Mouse (Mus musculus) ES-E14 (cell line): ENCODE data around the gene Ube2h. TPM values are rescaled to one million over a fixed set of nuclear protein-coding genes. Genes with fewer than 3 reads are reported as not detected.

Source experiments
- DNase-seq: peaks from one replicate; pipeline ENCODE4 v3.0.0-alpha.2; 2013; ENCODE audit warnings: low read depth, low spot score
- H3K27ac ChIP-seq: 2 replicates; pipeline ENCODE4 v1.5.1; 2012; ENCODE audit warnings: low read depth, mild to moderate bottlenecking, low read length, moderate library complexity, mixed read lengths; ENCODE audit not compliant: poor library complexity, insufficient read depth, severe bottlenecking
- H3K36me3 ChIP-seq: 2 replicates; pipeline ENCODE4 v1.6.1; 2012; ENCODE audit warnings: mild to moderate bottlenecking, low read length, moderate library complexity, mixed read lengths; ENCODE audit not compliant: control insufficient read depth, poor library complexity, insufficient read depth, severe bottlenecking
- H3K4me1 ChIP-seq, 2 experiments: fragments of 150-350 bp in 1 of 2; sonication (generic) in 1 of 2; 2 replicates each; pipeline ENCODE4 v1.6.1; 2012; ENCODE audit warnings: low read length in 2 of 2, mild to moderate bottlenecking in 1 of 2, mixed read lengths in 1 of 2; ENCODE audit not compliant: control insufficient read depth in 2 of 2, insufficient read depth in 2 of 2, poor library complexity in 1 of 2
- H3K4me3 ChIP-seq, 2 experiments: fragments of 150-350 bp in 1 of 2; sonication (generic) in 1 of 2; 2 replicates each; pipeline ENCODE4 v1.5.1; 2012; ENCODE audit warnings: low read length in 2 of 2, low read depth in 1 of 2, mild to moderate bottlenecking in 1 of 2, mixed read lengths in 1 of 2; ENCODE audit not compliant: insufficient read depth in 1 of 2, poor library complexity in 1 of 2, severe bottlenecking in 1 of 2
- H3K9ac ChIP-seq: 2 replicates; pipeline ENCODE4 v1.6.1; 2012; ENCODE audit warnings: low read depth, mild to moderate bottlenecking, low read length, mixed read lengths; ENCODE audit not compliant: poor library complexity, insufficient read depth, severe bottlenecking
- H3K9me3 ChIP-seq: fragments of 150-350 bp; sonication (generic); 2 replicates; pipeline ENCODE4 v1.6.1; 2012; ENCODE audit warnings: low read depth, mild to moderate bottlenecking, low read length; ENCODE audit not compliant: control insufficient read depth, insufficient read depth
- CHD2 ChIP-seq: IDR thresholded peaks from 2 replicates; pipeline ENCODE4 v1.6.1; 2014; ENCODE audit warnings: mild to moderate bottlenecking, low read depth, low read length, inconsistent platforms
- HCFC1 ChIP-seq: IDR thresholded peaks from 2 replicates; pipeline ENCODE4 v1.6.1; 2012; ENCODE audit warnings: low read length, inconsistent platforms, borderline replicate concordance; ENCODE audit not compliant: insufficient read depth
- MAFK ChIP-seq: IDR thresholded peaks from 2 replicates; pipeline ENCODE4 v1.6.1; 2014; ENCODE audit warnings: mild to moderate bottlenecking, low read depth, low read length, inconsistent platforms; ENCODE audit not compliant: insufficient read depth
- ZC3H11A ChIP-seq: IDR thresholded peaks from 2 replicates; pipeline ENCODE4 v1.6.1; 2012; ENCODE audit warnings: low read depth, mild to moderate bottlenecking, inconsistent platforms, low read length, borderline replicate concordance
- ZNF384 ChIP-seq: IDR thresholded peaks from 2 replicates; pipeline ENCODE4 v1.6.1; 2012; ENCODE audit warnings: low read depth, low read length, inconsistent platforms
- in situ Hi-C, 2 experiments: fragments of 600-800 bp; cut with MboI; formaldehyde crosslinking; loops; one replicate each; pipeline ENCODE4 v1.15.1; 2025; ENCODE audit warnings: low sequenced_read_pairs in 2 of 2, inconsistent platforms in 1 of 2; ENCODE audit not compliant: unreplicated experiment in 2 of 2
- total RNA-seq: library from RNA; depleted of rRNA; stranded (reverse); fragments of 300-350 nt; gene quantifications from 2 replicates; pipeline ENCODE4 v1.2.3, GENCODE M21; 2012

Gene Ube2h
- total RNA-seq, 1 experiment = 16.6 TPM

DNA sequence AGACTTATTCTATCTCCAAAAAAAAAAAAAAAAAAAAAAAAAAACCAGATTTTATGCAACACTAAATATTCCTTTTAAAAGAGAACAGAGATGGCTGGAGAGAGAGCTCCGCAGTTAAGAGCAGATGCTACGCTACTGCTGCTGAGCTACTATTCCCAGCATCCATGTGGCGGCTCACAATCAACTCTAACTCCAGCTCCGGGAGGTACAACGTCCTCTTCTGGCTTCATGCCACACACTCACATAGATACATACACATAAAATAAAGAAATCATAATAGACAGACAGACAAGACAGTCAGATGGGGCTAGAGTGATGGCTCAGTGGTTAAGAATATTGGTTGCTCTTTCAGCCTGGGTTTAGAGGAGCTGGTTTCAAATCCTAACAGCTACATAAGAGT lies 58.9 kb downstream of the Ube2h start:
- in situ Hi-C loops = no loop called here
- no peak overlapping the region for H3K9ac ChIP-seq
- no peak overlapping the region for H3K27ac ChIP-seq
- no peak for DNase-seq
- H3K4me3 ChIP-seq = no peak overlapping the region
- no peaks in the 10 kb centered on the region for H3K36me3 ChIP-seq
- TF ChIP-seq ZNF384 (no peak), ZC3H11A (no peak), HCFC1 (no peak), MAFK (no peak), CHD2 (no peak)
- H3K4me1 ChIP-seq = no peaks in the 10 kb centered on the region
- H3K9me3 ChIP-seq = no peaks in the 10 kb centered on the region

DNA sequence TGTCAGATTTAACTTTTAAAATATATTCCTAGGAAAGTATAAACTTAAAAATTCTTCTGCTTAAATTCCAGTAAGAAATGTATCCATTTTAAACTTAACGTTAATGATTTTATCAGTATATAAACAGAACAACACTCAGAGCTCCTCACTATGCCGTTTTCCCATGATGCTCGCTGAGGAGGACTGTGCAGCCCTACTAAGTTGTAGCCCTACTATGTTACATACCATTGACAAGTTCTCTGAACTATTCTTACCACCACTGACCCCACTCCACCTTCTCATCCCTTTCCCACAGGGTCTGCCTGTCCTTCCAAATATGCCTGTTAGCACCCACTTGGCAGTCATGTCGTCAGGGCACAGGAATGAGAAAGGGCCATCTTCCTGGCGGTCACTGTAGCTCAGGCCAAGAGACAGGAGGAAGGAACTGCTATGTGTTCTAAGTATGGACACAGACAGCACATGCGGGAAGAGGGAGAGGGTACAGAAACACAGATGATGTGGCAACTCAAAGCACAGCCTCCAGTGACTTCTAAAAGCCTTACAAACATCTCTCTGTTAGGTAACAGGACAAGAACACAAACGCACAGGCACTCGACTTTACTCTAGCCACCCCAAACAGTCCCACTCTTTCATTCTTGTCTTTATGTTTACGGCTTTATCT lies 60.9 kb downstream of the Ube2h start:
- in situ Hi-C loops = no loop called here
- TF ChIP-seq ZC3H11A (no peak), ZNF384 (no peak), CHD2 (no peak)
- no peak for DNase-seq
- H3K4me1 ChIP-seq = no peaks in the 10 kb centered on the region
- no peaks in the 10 kb centered on the region for H3K9me3 ChIP-seq
- H3K27ac ChIP-seq = no peak overlapping the region
- H3K4me3 ChIP-seq = no peak overlapping the region
- no peaks in the 10 kb centered on the region for H3K36me3 ChIP-seq
- no peak overlapping the region for H3K9ac ChIP-seq

DNA sequence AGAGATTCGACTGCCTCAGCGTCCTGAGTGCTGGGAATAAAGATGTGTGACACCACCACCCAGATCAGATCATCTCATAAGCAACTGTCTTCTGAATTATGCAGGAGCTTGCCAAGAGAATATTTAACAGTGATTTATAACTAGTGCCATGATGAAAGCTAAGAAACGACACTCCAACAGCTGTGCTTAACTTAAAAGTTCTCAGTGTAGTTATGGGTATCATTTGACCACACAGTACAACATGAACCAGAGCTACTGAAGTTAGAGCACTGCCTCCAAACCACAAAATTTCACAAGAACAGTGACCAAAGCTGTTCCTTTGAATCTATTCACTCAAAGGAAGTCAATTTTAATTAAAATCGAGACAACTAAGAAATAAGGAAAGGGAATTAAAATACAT lies 61.4 kb downstream of the Ube2h start:
- DNase-seq = no peak
- H3K27ac ChIP-seq = no peak overlapping the region
- no peaks in the 10 kb centered on the region for H3K36me3 ChIP-seq
- H3K4me1 ChIP-seq = no peaks in the 10 kb centered on the region
- H3K9me3 ChIP-seq = no peaks in the 10 kb centered on the region
- TF ChIP-seq CHD2 = no peak
- TF ChIP-seq ZNF384 = no peak
- TF ChIP-seq HCFC1 = no peak
- no peak for TF ChIP-seq ZC3H11A
- TF ChIP-seq MAFK = no peak
- H3K4me3 ChIP-seq = no peak overlapping the region
- H3K9ac ChIP-seq = no peak overlapping the region
- in situ Hi-C loops = no loop called here

GRCm38 (mm10) chr6:30240105-30240504 lies 64.2 kb downstream of the Ube2h start:
- H3K9ac ChIP-seq = no peak overlapping the region
- in situ Hi-C loops = no loop called here
- H3K4me1 ChIP-seq = no peaks in the 10 kb centered on the region; a peak in 1 of 4 replicates
- no peaks in the 10 kb centered on the region for H3K9me3 ChIP-seq
- no peak overlapping the region for H3K27ac ChIP-seq
- H3K36me3 ChIP-seq = no peaks in the 10 kb centered on the region
- no peak for DNase-seq
- no peak overlapping the region for H3K4me3 ChIP-seq
- TF ChIP-seq ZNF384 = no peak
- no peak for TF ChIP-seq ZC3H11A
- no peak for TF ChIP-seq HCFC1
- TF ChIP-seq CHD2 = no peak
- no peak for TF ChIP-seq MAFK

GRCm38 (mm10) chr6:30239207-30239606 lies 65.1 kb downstream of the Ube2h start:
- no peaks in the 10 kb centered on the region for H3K36me3 ChIP-seq
- no peak overlapping the region for H3K27ac ChIP-seq
- no peaks in the 10 kb centered on the region for H3K9me3 ChIP-seq
- in situ Hi-C loops = no loop called here
- no peak overlapping the region for H3K4me3 ChIP-seq
- no peaks in the 10 kb centered on the region; a peak in 1 of 4 replicates for H3K4me1 ChIP-seq
- no peak overlapping the region for H3K9ac ChIP-seq
- DNase-seq = no peak
- no peak for TF ChIP-seq HCFC1
- no peak for TF ChIP-seq ZC3H11A
- no peak for TF ChIP-seq MAFK
- no peak for TF ChIP-seq ZNF384
- TF ChIP-seq CHD2 = no peak
